Mouse (Mus musculus) heart, embryonic 14.5 days (tissue): ENCODE data around the gene Gpr156. TPM values are rescaled to one million over a fixed set of nuclear protein-coding genes. Genes with fewer than 3 reads are reported as not detected.
A peak's percentile ranks its signal among the peaks of the same experiment; 100 is the strongest.

Source experiments
- ATAC-seq: fragments of 200-750 bp; cut with Nextera tagmentation; 2 replicates; pipeline ENCODE4 v1.8.0; 2017; ENCODE audit warnings: low read depth, moderate TSS enrichment; ENCODE audit not compliant: insufficient number of reproducible peaks, insufficient read depth, low FRiP score
- H3K27ac ChIP-seq, 2 experiments: fragments of 200-500 bp in 1 of 2; fragments of 300-500 bp in 1 of 2; sonication (generic) in 1 of 2; replicated peaks in 1 of 2; 2 replicates each; pipeline ENCODE4 v1.5.1; 2012 to 2014; ENCODE audit warnings: low read depth in 2 of 2, low read length in 2 of 2, control low read depth in 1 of 2, mild to moderate bottlenecking in 1 of 2, mixed read lengths in 1 of 2; ENCODE audit not compliant: control insufficient read depth in 1 of 2, insufficient read depth in 1 of 2
- H3K27me3 ChIP-seq: fragments of 300-500 bp; sonication (generic); 2 replicates; pipeline ENCODE4 v1.6.1; 2014; ENCODE audit warnings: mild to moderate bottlenecking, low read length, control low read depth; ENCODE audit not compliant: control insufficient read depth, insufficient read depth
- H3K36me3 ChIP-seq: fragments of 300-500 bp; sonication (generic); 2 replicates; pipeline ENCODE4 v1.6.1; 2014; ENCODE audit warnings: mild to moderate bottlenecking, control low read depth, low read length, mixed read lengths; ENCODE audit not compliant: control insufficient read depth, insufficient read depth
- H3K4me1 ChIP-seq, 2 experiments: fragments of 200-500 bp in 1 of 2; fragments of 300-500 bp in 1 of 2; sonication (generic) in 1 of 2; 2 replicates each; pipeline ENCODE4 v1.6.1; 2012 to 2014; ENCODE audit warnings: low read length in 2 of 2, control low read depth in 1 of 2, mixed read lengths in 1 of 2; ENCODE audit not compliant: control insufficient read depth in 2 of 2, insufficient read depth in 2 of 2
- H3K4me2 ChIP-seq: fragments of 300-500 bp; sonication (generic); 2 replicates; pipeline ENCODE4 v1.6.1; 2014; ENCODE audit warnings: mild to moderate bottlenecking, low read length
- H3K4me3 ChIP-seq, 2 experiments: fragments of 200-500 bp in 1 of 2; fragments of 300-500 bp in 1 of 2; sonication (generic) in 1 of 2; 2 replicates each; pipeline ENCODE4 v1.5.1; 2012 to 2014; ENCODE audit warnings: low read length in 2 of 2, mild to moderate bottlenecking in 2 of 2, control low read depth in 1 of 2, low read depth in 1 of 2, moderate library complexity in 1 of 2; ENCODE audit not compliant: control insufficient read depth in 1 of 2, insufficient read depth in 1 of 2
- H3K9ac ChIP-seq: fragments of 300-500 bp; sonication (generic); 2 replicates; pipeline ENCODE4 v1.6.1; 2014; ENCODE audit warnings: mild to moderate bottlenecking, low read length
- H3K9me3 ChIP-seq: fragments of 300-500 bp; sonication (generic); 2 replicates; pipeline ENCODE4 v1.6.1; 2016; ENCODE audit warnings: low read length, control low read depth; ENCODE audit not compliant: control insufficient read depth
- WGBS: fragments of 180-500 bp; shearing (Covaris S2); extraction: QIAGEN DNeasy Blood & Tissue Kit; methylation state at CpG from one replicate; pipeline ENCODE4 v1.1.7; 2014; 5-methylcytosine and 5-hydroxymethylcytosine counted together
- polyA plus RNA-seq: library from polyadenylated mRNA; unstranded; fragments of >200 nt; fragmentation: Nextera tagmentation; extraction: Ambion mirVana; gene quantifications from 2 replicates; pipeline ENCODE4 v1.2.1, GENCODE M21; 2014

Gene Gpr156
- 0.42 and 0.54 TPM in 2 replicates for polyA plus RNA-seq

DNA sequence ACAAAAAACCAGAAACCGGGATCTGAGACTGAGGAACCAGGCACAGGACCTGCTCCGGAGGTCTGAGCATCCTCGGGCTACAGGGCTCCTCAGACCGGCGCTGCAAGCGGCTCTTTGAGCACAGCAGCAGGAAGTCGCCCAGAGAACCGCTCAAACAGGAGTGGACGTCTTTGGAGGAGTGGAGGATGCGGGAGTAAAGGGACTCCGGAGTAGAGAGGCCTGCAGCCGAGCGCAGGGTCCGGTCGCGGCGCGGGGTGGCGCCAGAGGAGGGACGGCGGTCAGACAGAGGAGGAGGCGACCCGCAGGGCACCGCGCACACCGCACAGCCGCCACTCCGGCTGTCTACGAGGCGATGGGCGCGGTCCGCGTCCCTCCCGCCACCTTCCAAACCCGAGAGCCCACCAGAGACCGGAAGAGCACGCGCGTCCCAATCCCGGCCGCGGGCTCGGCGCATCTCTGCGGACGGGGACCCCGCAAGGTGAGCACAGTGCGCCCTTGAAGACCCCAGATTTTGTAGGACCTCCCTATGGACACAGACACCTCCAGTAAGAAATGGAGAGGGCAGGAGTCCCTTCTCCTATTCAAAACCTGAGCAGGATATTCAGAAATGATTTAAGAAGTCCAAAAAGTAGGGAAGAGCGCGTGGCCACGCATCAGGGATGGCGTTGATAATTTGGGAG is at the start of gene Gpr156:
Gene Gpr156, plus strand, starts transcription at position 359 of the 680 bp plus-strand sequence.
- Histone ChIP-seq H3K4me1 (peaks cover 2 to 6% of the 10 kb centered on the region in 2 experiments; a peak in 2 of 4 replicates), H3K27me3 (peaks cover 15% of the 10 kb centered on the region), H3K27ac (no peak within 1 kb of the TSS), H3K36me3 (no peaks in the 10 kb centered on the region), H3K4me3 (peak within 1 kb of the TSS; percentile 46 to 53), H3K4me2 (peak within 1 kb of the TSS; percentile 96), H3K9me3 (0 out of 2 replicates have a peak, but pooled peaks cover under 1% of the 10 kb centered on the region), H3K9ac (peak within 1 kb of the TSS; percentile 70)
- ATAC-seq = peak; percentile 47; the same call in 1 of the 2 replicates
- 4% methylated on average over 52 of the region's 53 CpGs for WGBS

DNA sequence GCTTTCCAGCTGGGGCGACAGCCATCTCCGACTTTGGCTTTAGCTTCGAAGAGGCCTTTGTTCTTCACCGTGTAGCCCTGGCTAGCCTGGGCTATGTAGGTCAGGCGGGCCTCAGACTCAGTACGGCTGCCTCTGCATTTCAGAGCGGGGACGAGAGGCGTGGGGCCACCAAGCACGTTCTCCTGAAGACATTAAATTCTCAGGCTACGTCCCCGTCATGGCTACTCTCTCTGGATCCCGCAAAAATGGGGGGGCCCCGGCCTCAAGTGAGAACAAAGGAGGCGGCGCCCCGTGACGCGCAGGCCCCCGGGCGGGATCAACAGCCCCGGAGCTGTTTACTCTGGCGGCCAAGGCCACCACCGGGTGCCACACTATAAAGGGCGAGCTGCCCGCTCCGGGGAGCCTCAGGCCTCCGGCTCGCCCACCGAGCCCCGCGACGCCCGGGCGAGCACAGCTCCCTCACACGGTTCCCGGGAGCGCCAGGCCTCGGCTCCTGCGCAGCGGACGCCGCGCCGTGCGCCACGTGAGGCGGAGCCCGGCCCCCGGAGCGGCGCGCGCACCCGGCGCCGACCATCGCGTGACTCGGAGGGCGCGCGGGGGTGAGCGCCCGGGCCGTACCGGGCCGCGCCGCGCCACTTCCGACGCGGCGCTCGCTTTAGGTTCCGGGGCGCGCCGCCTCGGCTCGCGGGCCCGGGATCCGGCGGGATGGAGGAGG is 48.3 kb upstream of the Gpr156 start, which contains the start of gene Lrrc58:
Gene Lrrc58, plus strand, starts transcription at position 599 of the 715 bp plus-strand sequence.
- peak within 1 kb of the TSS; percentile 82 for H3K4me2 ChIP-seq
- peak within 1 kb of the TSS; percentile 90 to 99 for H3K27ac ChIP-seq
- H3K9ac ChIP-seq = peak within 1 kb of the TSS; percentile 99
- peak within 1 kb of the TSS; percentile 61 to 98 for H3K4me3 ChIP-seq
- peaks cover 11 to 25% of the 10 kb centered on the region in 2 experiments for H3K4me1 ChIP-seq
- 1% methylated on average over 85 of the region's 86 CpGs for WGBS
- H3K27me3 ChIP-seq = no peaks in the 10 kb centered on the region
- H3K36me3 ChIP-seq = no peaks in the 10 kb centered on the region
- peak; percentile 91 for ATAC-seq
- H3K9me3 ChIP-seq = no peaks in the 10 kb centered on the region

GRCm38 (mm10) chr16:37868506-37869469 is 47.5 kb upstream of the Gpr156 start:
- Histone ChIP-seq H3K9ac (peak overlapping the region; percentile 99), H3K4me2 (peak overlapping the region; percentile 82), H3K36me3 (no peaks in the 10 kb centered on the region), H3K4me1 (peaks cover 11 to 25% of the 10 kb centered on the region in 2 experiments), H3K9me3 (no peaks in the 10 kb centered on the region), H3K27me3 (no peaks in the 10 kb centered on the region), H3K27ac (peak overlapping the region; percentile 90 to 99), H3K4me3 (peak overlapping the region; percentile 61 to 98)
- WGBS = 0% methylated on average over 82 of the region's 87 CpGs
- peak; percentile 68 for ATAC-seq

DNA sequence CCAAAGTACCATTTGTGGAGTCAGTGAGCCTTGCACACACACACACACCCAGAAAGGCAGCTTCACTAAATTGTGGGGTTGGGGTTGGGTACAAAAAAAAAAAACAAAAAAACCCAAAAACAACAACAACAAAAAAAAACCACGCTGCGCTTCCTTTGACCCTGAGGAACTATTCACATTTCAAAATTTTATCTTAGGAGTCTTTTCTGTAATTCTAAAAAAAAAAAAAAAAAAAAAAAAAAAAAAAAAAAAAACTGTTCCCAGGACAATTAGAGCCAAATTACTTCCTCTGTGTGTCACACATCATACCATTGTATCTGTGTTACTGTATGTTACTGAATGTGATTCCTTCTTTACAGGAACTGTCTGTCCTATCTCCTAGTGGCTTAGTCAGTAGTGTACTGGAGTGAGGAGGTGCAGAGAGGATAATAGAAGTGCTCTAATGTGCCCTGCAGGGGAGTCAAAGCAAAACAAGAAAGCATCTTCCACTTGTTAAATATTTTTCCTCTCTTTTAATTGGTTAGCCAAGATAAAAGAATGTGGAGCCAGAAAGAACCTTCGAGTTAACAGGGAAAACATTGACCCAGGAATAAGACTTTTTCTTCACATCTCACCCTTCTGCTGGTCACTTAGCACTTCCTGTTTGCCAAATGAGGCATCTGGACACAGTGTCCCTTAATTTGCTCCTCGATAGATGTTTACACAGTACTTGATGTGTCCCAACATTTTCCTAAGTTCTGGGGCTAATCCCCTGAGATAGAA is 46.6 kb upstream of the Gpr156 start:
- H3K36me3 ChIP-seq = no peaks in the 10 kb centered on the region
- no peak for ATAC-seq
- WGBS = 13% methylated on average over 4 of the region's 4 CpGs
- H3K27ac ChIP-seq = peak overlapping the region; percentile 69 to 99
- H3K9ac ChIP-seq = peak overlapping the region; percentile 99
- H3K9me3 ChIP-seq = no peaks in the 10 kb centered on the region
- H3K27me3 ChIP-seq = no peaks in the 10 kb centered on the region
- peaks cover 11 to 25% of the 10 kb centered on the region in 2 experiments for H3K4me1 ChIP-seq
- H3K4me2 ChIP-seq = peak overlapping the region; percentile 82
- peak overlapping the region; percentile 61 to 98 for H3K4me3 ChIP-seq

DNA sequence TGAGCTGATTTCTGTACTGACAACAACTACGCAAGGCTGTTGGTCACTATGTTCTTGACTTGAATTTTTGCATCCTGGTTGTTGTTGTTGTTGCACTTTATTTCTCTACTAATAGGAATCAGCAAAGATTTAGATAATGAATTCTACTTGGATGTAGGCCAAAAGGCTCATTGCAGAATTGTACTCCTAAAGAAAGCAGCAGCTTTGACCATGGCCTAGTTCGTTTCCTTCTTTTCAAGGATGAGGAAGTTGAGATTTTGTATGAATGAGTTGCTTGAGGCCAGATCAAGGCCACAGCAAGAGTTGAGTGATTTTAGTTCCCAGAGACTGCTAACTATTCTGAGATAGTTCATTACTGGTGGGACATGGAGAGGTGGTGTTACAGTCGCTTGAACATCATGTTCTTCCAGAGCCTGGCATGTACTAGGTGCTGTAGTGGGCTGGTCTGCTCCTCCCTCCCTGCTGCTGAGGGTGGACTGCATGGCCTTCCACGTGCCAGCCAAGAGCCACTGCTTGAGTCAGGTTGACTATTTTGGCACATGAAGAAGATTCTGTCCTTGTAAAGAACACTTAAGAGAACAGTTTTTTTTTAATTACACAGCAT is 45.1 kb upstream of the Gpr156 start:
- Histone ChIP-seq H3K27me3 (no peaks in the 10 kb centered on the region), H3K9ac (no peak overlapping the region), H3K36me3 (no peaks in the 10 kb centered on the region), H3K9me3 (no peaks in the 10 kb centered on the region), H3K4me2 (peak overlapping the region; percentile 82; the same call in 1 of the 2 replicates), H3K4me3 (no peak overlapping the region), H3K27ac (no peak overlapping the region; a peak in 1 of 4 replicates), H3K4me1 (peaks cover 11 to 26% of the 10 kb centered on the region in 2 experiments)
- WGBS = 64% methylated on average over 4 of the region's 4 CpGs
- ATAC-seq = no peak

DNA sequence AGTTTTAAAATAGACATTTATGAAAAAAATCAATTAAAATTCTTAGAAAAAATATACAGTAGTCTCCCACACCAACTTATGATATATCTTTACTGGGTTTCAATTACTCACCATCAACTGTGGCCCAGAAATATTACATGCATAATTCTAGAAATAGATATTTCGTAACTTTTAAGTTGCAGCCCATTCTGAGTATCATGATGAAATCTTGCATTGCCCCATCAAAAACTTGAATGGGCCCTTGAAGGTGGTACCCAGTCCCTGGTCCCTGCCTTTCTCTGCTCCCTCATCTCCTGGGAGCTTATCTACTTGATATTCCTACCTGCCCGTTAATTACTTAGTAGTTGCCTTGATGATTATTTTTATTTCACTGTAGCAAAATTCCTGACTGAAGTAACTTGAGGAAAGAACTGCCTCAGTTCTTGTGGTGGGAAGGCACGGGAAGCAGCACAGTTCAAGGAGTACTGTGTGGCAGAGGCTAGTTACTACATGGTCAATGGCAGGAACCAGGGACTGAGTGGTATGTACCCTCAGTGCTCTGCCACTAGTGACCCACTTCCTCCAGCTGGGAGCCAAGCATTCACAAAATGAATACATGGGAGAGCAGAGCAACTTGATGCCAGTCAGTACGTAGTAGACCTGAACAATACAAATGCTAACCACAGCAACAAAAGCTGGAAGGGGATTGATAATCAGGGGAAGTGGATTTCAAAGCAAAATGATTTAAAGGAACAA is 41.6 kb upstream of the Gpr156 start:
- 81% methylated on average over 4 of the region's 4 CpGs for WGBS

More for the DNA sequence above, 41.6 kb upstream of the Gpr156 start:
- no peak for ATAC-seq
- Histone ChIP-seq H3K9me3 (no peaks in the 10 kb centered on the region), H3K4me2 (no peak overlapping the region), H3K9ac (no peak overlapping the region), H3K27ac (peak overlapping the region in 1 of 2 experiments; percentile 8; a peak in 2 of 4 replicates), H3K36me3 (peaks cover 30% of the 10 kb centered on the region), H3K4me1 (peaks cover 8 to 29% of the 10 kb centered on the region in 2 experiments), H3K27me3 (no peaks in the 10 kb centered on the region), H3K4me3 (no peak overlapping the region)
